Mouse (Mus musculus): ENCODE measurements around the gene Umad1. TPM values are rescaled to one million over a fixed set of nuclear protein-coding genes. Genes with fewer than 3 reads are reported as not detected.

The Umad1 gene
- polyA plus RNA-seq, 1 experiment from 2014 or later, result 28.3 TPM

DNA sequence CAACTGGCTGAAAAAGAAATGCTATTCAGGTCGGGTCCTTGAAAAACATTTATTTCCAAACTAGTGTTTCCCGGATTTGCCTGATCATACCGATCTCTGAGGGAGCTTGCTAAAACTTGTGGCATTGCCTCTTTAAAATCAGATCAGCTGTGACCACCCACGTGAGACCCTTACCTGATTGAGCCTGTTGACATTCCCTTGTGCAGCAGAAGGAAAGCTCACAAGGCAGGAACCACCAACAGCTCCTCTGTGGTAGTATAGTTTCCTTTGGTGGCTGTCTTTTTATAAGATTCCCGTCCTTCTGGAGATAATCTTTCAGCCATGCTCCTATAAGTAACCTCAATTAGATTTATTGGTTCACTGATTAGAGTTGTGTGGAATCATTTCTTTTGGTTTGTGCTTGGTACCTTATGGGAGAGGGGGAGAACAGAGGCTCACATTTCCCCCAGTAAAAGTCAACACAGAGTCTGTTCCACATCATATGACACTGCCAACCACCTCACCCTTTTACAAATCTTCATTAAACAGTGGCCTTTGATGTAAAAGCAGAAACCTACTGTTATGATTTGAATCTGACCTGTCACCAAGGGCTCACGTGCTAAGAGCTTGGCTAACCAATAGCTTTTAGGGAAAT, 238.3 kb downstream of the Umad1 start:
- ATAC-seq (ENCODE audit: insufficient number of reproducible peaks, insufficient read depth, low FRiP score, low read depth), result no peak
- Histone ChIP-seq H3K27ac (ENCODE audit: low read length) (no peak overlapping the region), H3K27me3 (ENCODE audit: control insufficient read depth, insufficient read depth, low read length) (no peaks in the 10 kb centered on the region), H3K36me3 (ENCODE audit: control insufficient read depth, insufficient read depth, low read length) (no peaks in the 10 kb centered on the region), H3K4me1 (ENCODE audit: control insufficient read depth, insufficient read depth, low read length) (no peaks in the 10 kb centered on the region), H3K4me3 (ENCODE audit: low read depth, low read length) (no peak overlapping the region), H3K4me2 (replicated peaks; ENCODE audit: low read depth, low read length) (no peak overlapping the region), H3K9me3 (ENCODE audit: control insufficient read depth, low read depth, low read length) (no peaks in the 10 kb centered on the region), H3K9ac (replicated peaks; ENCODE audit: low read depth, low read length) (no peak overlapping the region)
- 59% methylated on average over 6 of the region's 6 CpGs for WGBS

DNA sequence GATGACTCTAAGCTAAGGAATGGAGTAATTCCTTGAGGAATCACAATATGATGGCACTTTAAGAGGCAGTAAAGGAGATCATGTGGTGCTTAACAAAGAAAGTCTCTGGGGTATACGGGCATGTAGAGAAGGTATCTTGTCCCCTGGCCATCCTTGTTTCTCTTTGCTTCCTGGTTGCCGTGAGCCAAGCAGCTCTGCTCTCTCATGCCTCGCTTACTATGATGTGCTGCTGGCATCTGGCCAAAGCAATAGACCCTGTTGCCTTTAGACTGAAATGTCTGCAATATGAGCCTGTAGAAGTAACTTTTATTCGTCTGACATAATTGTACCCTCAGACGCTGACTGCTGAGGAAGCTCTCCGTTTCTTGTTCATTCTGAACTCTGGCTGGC, 238.8 kb downstream of the Umad1 start:
- Histone ChIP-seq H3K27ac (ENCODE audit: low read length) (no peak overlapping the region), H3K4me1 (ENCODE audit: control insufficient read depth, insufficient read depth, low read length) (no peaks in the 10 kb centered on the region), H3K27me3 (ENCODE audit: control insufficient read depth, insufficient read depth, low read length) (no peaks in the 10 kb centered on the region), H3K4me2 (replicated peaks; ENCODE audit: low read depth, low read length) (no peak overlapping the region), H3K9me3 (ENCODE audit: control insufficient read depth, low read depth, low read length) (no peaks in the 10 kb centered on the region), H3K36me3 (ENCODE audit: control insufficient read depth, insufficient read depth, low read length) (no peaks in the 10 kb centered on the region), H3K4me3 (ENCODE audit: low read depth, low read length) (no peak overlapping the region), H3K9ac (replicated peaks; ENCODE audit: low read depth, low read length) (no peak overlapping the region)
- WGBS, result 54% methylated on average over 6 of the region's 6 CpGs
- ATAC-seq (ENCODE audit: insufficient number of reproducible peaks, insufficient read depth, low FRiP score, low read depth), result no peak

DNA sequence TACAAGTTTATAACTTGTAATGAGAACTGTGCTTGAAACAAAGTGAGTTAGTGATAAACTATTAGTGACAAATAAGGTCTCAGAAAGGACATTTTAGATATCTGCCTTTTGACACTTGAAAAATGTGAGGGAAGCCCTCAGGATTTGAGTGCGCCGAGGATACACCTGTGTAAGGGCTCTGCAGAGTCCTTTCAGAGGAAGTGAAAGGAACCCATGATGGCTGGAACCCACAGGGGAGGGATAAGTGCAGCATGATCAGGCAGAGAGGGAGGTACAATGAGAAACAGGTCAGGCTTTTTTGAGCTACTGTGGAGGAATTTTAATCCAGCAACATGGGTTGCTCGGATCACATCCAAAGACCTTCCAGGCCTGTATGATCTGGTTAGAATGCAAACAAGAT, 239.9 kb downstream of the Umad1 start:
- Histone ChIP-seq H3K36me3 (ENCODE audit: control insufficient read depth, insufficient read depth, low read length) (no peaks in the 10 kb centered on the region), H3K27me3 (ENCODE audit: control insufficient read depth, insufficient read depth, low read length) (no peaks in the 10 kb centered on the region), H3K9me3 (ENCODE audit: control insufficient read depth, low read depth, low read length) (no peaks in the 10 kb centered on the region), H3K4me1 (ENCODE audit: control insufficient read depth, insufficient read depth, low read length) (no peaks in the 10 kb centered on the region), H3K27ac (ENCODE audit: low read length) (no peak overlapping the region), H3K4me2 (replicated peaks; ENCODE audit: low read depth, low read length) (no peak overlapping the region), H3K4me3 (ENCODE audit: low read depth, low read length) (no peak overlapping the region), H3K9ac (replicated peaks; ENCODE audit: low read depth, low read length) (no peak overlapping the region)
- WGBS, result 87% methylated on average over 3 of the region's 3 CpGs
- ATAC-seq (ENCODE audit: insufficient number of reproducible peaks, insufficient read depth, low FRiP score, low read depth), result no peak

DNA sequence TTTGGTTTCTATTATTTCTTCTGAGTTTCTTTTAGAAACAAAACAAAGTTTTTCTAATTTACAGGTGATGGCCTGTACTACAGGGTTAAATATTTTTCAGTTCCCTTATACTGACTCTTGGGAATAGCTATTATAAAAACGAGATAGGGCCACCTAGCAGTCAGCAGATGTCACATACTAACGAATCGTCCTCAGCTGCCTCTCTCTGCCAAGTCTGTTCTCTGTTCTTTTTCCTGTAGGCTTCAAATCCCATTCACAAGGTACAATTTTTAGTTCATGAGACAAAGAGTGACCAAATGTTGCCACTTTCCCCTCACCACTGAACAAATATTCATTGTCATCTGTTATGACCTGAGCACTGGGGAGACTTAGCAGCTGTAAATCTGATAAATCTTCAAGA, 244.9 kb downstream of the Umad1 start:
- no peak overlapping the region for H3K9ac ChIP-seq (replicated peaks; ENCODE audit: low read depth, low read length)
- H3K4me2 ChIP-seq (replicated peaks; ENCODE audit: low read depth, low read length), result no peak overlapping the region
- ATAC-seq (ENCODE audit: insufficient number of reproducible peaks, insufficient read depth, low FRiP score, low read depth), result no peak
- H3K9me3 ChIP-seq (ENCODE audit: control insufficient read depth, low read depth, low read length), result no peaks in the 10 kb centered on the region
- H3K36me3 ChIP-seq (ENCODE audit: control insufficient read depth, insufficient read depth, low read length), result no peaks in the 10 kb centered on the region
- 36% methylated on average over 3 of the region's 3 CpGs for WGBS
- H3K27ac ChIP-seq (ENCODE audit: low read length), result no peak overlapping the region
- no peaks in the 10 kb centered on the region for H3K4me1 ChIP-seq (ENCODE audit: control insufficient read depth, insufficient read depth, low read length)
- H3K4me3 ChIP-seq (ENCODE audit: low read depth, low read length), result no peak overlapping the region
- no peaks in the 10 kb centered on the region for H3K27me3 ChIP-seq (ENCODE audit: control insufficient read depth, insufficient read depth, low read length)

DNA sequence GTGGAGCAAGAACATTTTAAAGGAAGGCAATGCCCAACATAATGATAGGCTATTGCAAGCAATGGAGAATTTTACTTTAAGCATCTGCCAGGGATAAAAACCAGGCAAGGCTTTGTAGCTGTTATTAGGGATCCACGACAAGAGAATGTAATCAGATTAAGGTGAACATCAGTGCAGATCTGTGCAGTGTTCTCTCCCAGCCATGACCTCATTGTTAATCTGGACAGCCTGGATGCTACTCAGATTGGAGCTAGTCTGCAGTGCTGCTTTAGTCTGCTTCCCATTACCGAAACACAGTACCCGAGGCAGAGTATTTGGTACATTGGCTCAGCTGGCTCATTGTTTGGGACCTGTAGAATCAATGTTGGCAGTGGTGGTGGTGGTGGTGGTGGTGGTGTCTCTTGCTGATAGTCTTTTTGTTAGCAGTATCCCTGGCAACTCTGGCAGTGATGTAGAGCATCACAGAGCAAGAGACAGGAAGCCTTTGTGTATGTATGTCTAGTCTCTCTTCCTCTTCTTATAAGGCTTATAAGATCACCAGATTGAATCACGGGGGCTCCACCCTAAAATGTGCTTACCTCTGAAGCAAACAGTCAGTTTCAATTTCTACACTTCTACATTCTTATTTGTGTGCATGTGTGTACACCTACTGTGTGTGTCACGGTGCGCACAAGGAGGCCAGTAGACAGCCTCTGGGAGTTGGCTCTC, 245.6 kb downstream of the Umad1 start:
- no peak overlapping the region for H3K27ac ChIP-seq (ENCODE audit: low read length)
- H3K9me3 ChIP-seq (ENCODE audit: control insufficient read depth, low read depth, low read length), result no peaks in the 10 kb centered on the region
- ATAC-seq (ENCODE audit: insufficient number of reproducible peaks, insufficient read depth, low FRiP score, low read depth), result no peak
- 86% methylated on average over 6 of the region's 6 CpGs for WGBS
- H3K27me3 ChIP-seq (ENCODE audit: control insufficient read depth, insufficient read depth, low read length), result no peaks in the 10 kb centered on the region
- no peak overlapping the region for H3K9ac ChIP-seq (replicated peaks; ENCODE audit: low read depth, low read length)
- H3K4me3 ChIP-seq (ENCODE audit: low read depth, low read length), result no peak overlapping the region
- H3K36me3 ChIP-seq (ENCODE audit: control insufficient read depth, insufficient read depth, low read length), result no peaks in the 10 kb centered on the region
- H3K4me1 ChIP-seq (ENCODE audit: control insufficient read depth, insufficient read depth, low read length), result no peaks in the 10 kb centered on the region
- no peak overlapping the region for H3K4me2 ChIP-seq (replicated peaks; ENCODE audit: low read depth, low read length)

DNA sequence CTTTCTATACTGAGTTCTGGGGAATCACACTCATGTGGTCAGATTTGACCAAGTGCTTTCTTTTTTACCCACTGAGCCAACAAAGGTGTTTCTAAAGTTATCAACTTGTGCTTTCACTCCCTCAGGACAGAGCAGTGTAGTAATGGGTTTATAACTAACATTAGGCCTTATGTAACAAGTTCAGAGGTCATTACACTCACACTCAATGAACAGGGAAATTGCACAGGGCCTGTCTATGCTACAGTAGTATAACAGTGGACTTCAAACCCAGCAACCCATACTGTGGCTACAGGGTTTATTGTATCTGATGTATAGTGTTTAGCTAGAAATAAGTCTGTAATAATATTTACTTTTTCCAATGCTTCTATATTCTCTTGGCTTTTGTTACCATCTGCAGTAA, 247.5 kb downstream of the Umad1 start:
- no peak for ATAC-seq (ENCODE audit: insufficient number of reproducible peaks, insufficient read depth, low FRiP score, low read depth)

More for the DNA sequence above, 247.5 kb downstream of the Umad1 start:
- Histone ChIP-seq H3K27ac (ENCODE audit: low read length) (no peak overlapping the region), H3K4me1 (ENCODE audit: control insufficient read depth, insufficient read depth, low read length) (peaks cover 2% of the 10 kb centered on the region; the same call in 1 of the 2 replicates), H3K9me3 (ENCODE audit: control insufficient read depth, low read depth, low read length) (no peaks in the 10 kb centered on the region), H3K27me3 (ENCODE audit: control insufficient read depth, insufficient read depth, low read length) (no peaks in the 10 kb centered on the region), H3K4me2 (replicated peaks; ENCODE audit: low read depth, low read length) (no peak overlapping the region), H3K36me3 (ENCODE audit: control insufficient read depth, insufficient read depth, low read length) (no peaks in the 10 kb centered on the region), H3K4me3 (ENCODE audit: low read depth, low read length) (no peak overlapping the region), H3K9ac (replicated peaks; ENCODE audit: low read depth, low read length) (no peak overlapping the region)

Other genes with a start within 250 kb of the Umad1 start
- gene Col28a1, start 66.7 kb upstream of the Umad1 start, polyA plus RNA-seq (2014; fragmentation: Nextera tagmentation; extraction: Ambion mirVana), result 1.2 and 1.7 TPM in 2 replicates
- 30.7 and 32.1 TPM in 2 replicates for gene Mios, start 50.1 kb upstream of the Umad1 start, polyA plus RNA-seq (2014; fragmentation: Nextera tagmentation; extraction: Ambion mirVana)
- 152 and 157 TPM in 2 replicates for gene Rpa3, start 115 bp upstream of the Umad1 start, polyA plus RNA-seq (2014; fragmentation: Nextera tagmentation; extraction: Ambion mirVana)
- 10.4 and 11.6 TPM in 2 replicates for gene Gm45062, start 162 bp downstream of the Umad1 start, polyA plus RNA-seq (2014; fragmentation: Nextera tagmentation; extraction: Ambion mirVana)

Measured in stomach, embryonic 14.5 days (tissue).